Mouse (Mus musculus) heart, embryonic 10.5 days (tissue): ENCODE measurements around the gene Agtrap. TPM values are rescaled to one million over a fixed set of nuclear protein-coding genes. Genes with fewer than 3 reads are reported as not detected.
A peak's percentile ranks its signal among the peaks of the same experiment; 100 is the strongest.

Experiments used
- DNase-seq: peaks from one replicate; pipeline ENCODE4 v3.0.0-alpha.2; 2017; ENCODE audit warnings: low spot score
- H3K27ac ChIP-seq: fragments of 300-500 bp; sonication (generic); 2 replicates; pipeline ENCODE4 v1.5.1; 2016; ENCODE audit warnings: mild to moderate bottlenecking
- H3K27me3 ChIP-seq: fragments of 300-500 bp; sonication (generic); 2 replicates; pipeline ENCODE4 v1.6.1; 2016; ENCODE audit warnings: mild to moderate bottlenecking; ENCODE audit not compliant: poor library complexity, insufficient read depth, severe bottlenecking
- H3K36me3 ChIP-seq: fragments of 300-500 bp; sonication (generic); 2 replicates; pipeline ENCODE4 v1.6.1; 2016; ENCODE audit warnings: mild to moderate bottlenecking, moderate library complexity
- H3K4me1 ChIP-seq: fragments of 300-500 bp; sonication (generic); 2 replicates; pipeline ENCODE4 v1.6.1; 2016; ENCODE audit warnings: mild to moderate bottlenecking
- H3K4me3 ChIP-seq: fragments of 300-500 bp; sonication (generic); 2 replicates; pipeline ENCODE4 v1.5.1; 2016; ENCODE audit warnings: mild to moderate bottlenecking, moderate library complexity
- H3K9me3 ChIP-seq: fragments of 300-500 bp; sonication (generic); 2 replicates; pipeline ENCODE4 v1.6.1; 2016; ENCODE audit warnings: mild to moderate bottlenecking, moderate library complexity
- WGBS: fragments of 180-500 bp; shearing (Covaris S2); methylation state at CpG from one replicate; pipeline ENCODE4 v1.1.7; 2016; 5-methylcytosine and 5-hydroxymethylcytosine counted together
- polyA plus RNA-seq: library from polyadenylated mRNA; unstranded; fragments of >200 nt; fragmentation: Nextera tagmentation; extraction: Ambion mirVana; gene quantifications from 2 replicates; pipeline ENCODE4 v1.2.1, GENCODE M21; 2016

Agtrap gene
- polyA plus RNA-seq, 1 experiment from 2014 or later: 20.8 TPM

DNA sequence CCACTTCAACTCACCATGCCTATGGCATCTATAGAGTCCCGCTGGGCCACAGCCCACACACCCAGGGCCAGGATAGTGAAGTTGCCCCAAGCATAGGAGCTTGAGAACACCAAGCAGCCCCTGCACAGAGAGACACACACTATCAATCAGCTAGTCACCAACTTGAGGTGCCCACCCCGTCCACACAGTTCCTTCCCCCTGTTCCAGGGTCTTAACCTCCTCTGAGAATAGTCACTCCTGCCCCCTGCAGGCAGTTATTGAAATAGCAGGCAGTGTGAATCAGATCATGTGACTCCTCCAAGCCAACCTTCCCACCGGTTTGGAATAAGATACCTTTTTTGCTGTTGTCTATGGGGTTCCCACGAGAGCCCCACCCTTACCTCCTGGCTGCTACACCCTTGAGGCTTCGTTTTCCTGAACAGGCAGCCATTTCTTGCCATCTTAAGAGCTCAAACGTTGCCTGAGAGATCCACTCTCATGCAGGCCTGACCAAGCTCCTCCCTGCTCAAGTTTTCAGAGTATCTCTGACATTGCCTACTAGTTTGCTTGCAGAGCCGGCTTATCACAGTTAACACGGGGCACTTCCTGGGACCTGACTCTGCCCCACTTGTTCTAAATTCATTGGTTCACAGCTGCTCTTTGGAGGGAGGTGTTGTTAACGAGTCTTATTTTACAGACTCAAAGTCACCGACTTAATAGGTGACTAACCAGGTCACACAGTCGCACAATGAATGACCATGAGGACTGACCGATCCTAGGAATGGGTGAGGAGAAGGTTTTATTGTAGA is 5.4 kb downstream of the Agtrap start:
- Histone ChIP-seq H3K9me3 (no peaks in the 10 kb centered on the region), H3K4me3 (no peak overlapping the region), H3K4me1 (peaks cover 51% of the 10 kb centered on the region), H3K27ac (peak overlapping the region; percentile 8; the same call in 1 of the 2 replicates), H3K27me3 (no peaks in the 10 kb centered on the region), H3K36me3 (peaks cover 29% of the 10 kb centered on the region)
- WGBS: 46% methylated on average over 12 of the region's 12 CpGs
- DNase-seq: peak; percentile 86

DNA sequence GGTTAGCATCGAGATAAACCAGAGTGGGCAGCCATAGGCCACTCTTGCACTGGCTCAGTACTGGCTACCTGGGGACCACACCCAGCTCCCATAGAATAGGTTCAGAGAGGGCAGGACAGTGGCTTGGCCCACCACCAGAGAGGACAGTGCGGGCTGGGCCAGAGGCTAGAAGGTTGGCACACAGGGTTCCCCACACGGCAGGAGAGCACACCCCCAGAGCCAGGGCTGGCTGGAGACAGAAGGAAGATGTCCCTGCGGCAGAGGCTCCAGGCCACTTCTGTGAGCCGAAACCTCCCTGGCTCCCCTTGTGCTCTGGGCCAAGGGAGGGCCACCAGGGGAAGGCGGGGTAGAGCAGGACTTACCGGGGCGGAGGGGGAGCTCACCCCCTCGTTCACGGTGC is 6.6 kb downstream of the Agtrap start:
- Histone ChIP-seq H3K4me3 (no peak overlapping the region), H3K27me3 (no peaks in the 10 kb centered on the region), H3K9me3 (no peaks in the 10 kb centered on the region), H3K27ac (no peak overlapping the region), H3K4me1 (peaks cover 38% of the 10 kb centered on the region), H3K36me3 (peaks cover 29% of the 10 kb centered on the region)
- no peak for DNase-seq
- WGBS: 85% methylated on average over 10 of the region's 10 CpGs

DNA sequence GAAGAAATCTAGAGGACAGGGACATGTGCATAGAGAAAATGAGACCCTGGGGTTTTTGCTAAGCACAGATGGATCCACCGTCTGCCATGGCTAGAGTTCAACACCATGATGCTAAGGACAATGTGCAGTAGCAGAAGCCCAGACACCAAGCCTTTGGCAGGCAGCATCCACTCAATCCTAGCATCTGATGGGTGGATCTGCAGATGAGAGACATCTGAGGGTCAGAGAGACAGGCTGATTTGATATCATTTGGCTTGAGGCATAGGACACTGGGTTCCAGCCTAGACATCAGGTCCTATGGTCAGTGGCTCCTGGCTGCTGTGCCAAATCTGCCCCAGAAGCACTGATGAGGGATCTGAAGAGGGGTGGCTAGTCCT is 7.2 kb downstream of the Agtrap start:
- H3K36me3 ChIP-seq: peaks cover 29% of the 10 kb centered on the region

DNA sequence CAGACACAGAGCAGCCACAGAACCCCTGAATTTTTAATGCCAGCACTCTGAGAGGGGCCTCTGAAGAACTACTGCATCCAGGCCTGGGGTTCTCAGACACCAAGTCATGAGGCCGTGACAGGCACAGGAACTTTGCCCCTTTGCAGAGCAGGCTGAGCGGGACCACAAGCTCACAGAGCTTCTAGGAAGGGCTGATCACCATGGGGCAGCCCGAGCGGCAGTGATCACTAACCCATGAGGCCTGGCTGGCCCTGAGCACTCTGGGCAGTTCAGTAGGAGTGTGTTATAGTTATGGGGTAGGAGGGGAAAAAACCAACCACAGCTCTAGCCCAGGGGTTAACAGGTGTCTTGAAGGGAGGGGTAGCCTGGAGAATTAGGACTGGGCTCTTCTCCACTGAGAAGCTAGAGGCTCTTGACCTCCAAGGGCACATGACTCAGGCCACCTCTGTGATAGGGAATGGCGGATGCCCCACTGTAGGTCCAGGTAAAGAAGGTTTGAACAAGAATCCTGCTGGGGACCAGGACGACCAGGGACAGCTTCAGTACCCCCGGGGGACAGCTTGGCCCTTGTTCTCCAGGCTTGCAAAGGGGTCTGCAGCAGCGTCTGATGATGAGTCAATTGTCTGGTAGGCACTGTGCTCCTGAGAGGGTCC is 7.8 kb downstream of the Agtrap start:
- Histone ChIP-seq H3K27me3 (no peaks in the 10 kb centered on the region; the same call in 1 of the 2 replicates), H3K4me3 (no peak overlapping the region), H3K9me3 (no peaks in the 10 kb centered on the region), H3K36me3 (peaks cover 29% of the 10 kb centered on the region), H3K4me1 (peaks cover 29% of the 10 kb centered on the region), H3K27ac (no peak overlapping the region)
- no peak for DNase-seq
- WGBS: 82% methylated on average over 8 of the region's 8 CpGs

More for the DNA sequence above, 7.2 kb downstream of the Agtrap start:
- H3K27ac ChIP-seq: no peak overlapping the region
- no peak for DNase-seq
- H3K4me3 ChIP-seq: no peak overlapping the region
- H3K27me3 ChIP-seq: no peaks in the 10 kb centered on the region; the same call in 1 of the 2 replicates
- 90% methylated on average over 1 of the region's 1 CpGs for WGBS
- H3K9me3 ChIP-seq: no peaks in the 10 kb centered on the region
- peaks cover 34% of the 10 kb centered on the region for H3K4me1 ChIP-seq

DNA sequence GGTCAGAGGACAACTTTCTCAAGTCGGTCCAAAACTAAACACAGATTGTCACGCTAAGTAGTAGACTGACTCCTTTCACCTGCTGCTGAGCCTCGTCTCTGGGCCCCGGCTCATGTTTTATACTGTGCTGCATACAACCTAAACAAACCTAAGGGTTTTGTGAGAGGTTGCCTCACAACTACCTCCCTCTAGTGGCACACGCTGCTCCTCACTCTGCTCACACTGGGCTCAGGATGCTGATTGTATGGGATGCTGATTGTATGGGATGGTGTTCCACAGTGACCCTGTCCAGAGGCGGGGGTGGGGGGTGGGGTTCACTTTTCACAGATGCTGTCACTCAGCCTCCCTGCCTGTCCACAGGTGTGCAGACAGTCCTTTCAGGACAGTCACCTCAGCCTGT is 8.6 kb downstream of the Agtrap start:
- no peaks in the 10 kb centered on the region for H3K9me3 ChIP-seq
- no peak overlapping the region for H3K27ac ChIP-seq
- no peak overlapping the region for H3K4me3 ChIP-seq
- H3K36me3 ChIP-seq: peaks cover 29% of the 10 kb centered on the region
- DNase-seq: no peak
- H3K27me3 ChIP-seq: no peaks in the 10 kb centered on the region; the same call in 1 of the 2 replicates
- H3K4me1 ChIP-seq: peaks cover 26% of the 10 kb centered on the region
- WGBS: 76% methylated on average over 6 of the region's 6 CpGs

DNA sequence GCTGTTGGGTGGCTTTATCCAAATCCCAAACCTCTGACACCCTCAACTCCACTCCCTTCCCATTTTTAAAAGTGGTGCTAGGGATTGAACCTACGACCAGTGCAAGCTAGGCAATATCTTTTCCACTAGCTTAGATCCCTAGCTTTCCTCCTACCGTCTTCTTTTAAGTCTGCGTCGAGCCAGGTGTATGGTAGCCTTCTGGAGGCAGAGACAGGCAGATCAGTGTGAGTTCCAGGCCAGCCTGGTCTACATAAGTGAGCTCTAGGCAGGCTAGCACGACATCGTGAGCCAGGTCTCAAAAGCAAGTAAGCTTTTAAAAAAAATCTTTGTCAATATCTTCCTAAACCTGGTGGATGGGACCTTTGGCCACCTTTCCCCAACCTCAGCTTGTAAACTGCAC is 11.9 kb downstream of the Agtrap start:
- H3K36me3 ChIP-seq: peaks cover 18% of the 10 kb centered on the region
- H3K27me3 ChIP-seq: peaks cover 3% of the 10 kb centered on the region; the same call in 1 of the 2 replicates
- 90% methylated on average over 6 of the region's 6 CpGs for WGBS
- 0 out of 2 replicates have a peak overlapping the region, but pooled peaks have one; percentile 42 for H3K27ac ChIP-seq
- peaks cover 12% of the 10 kb centered on the region; the same call in 1 of the 2 replicates for H3K4me1 ChIP-seq
- no peaks in the 10 kb centered on the region for H3K9me3 ChIP-seq
- no peak for DNase-seq
- H3K4me3 ChIP-seq: no peak overlapping the region

DNA sequence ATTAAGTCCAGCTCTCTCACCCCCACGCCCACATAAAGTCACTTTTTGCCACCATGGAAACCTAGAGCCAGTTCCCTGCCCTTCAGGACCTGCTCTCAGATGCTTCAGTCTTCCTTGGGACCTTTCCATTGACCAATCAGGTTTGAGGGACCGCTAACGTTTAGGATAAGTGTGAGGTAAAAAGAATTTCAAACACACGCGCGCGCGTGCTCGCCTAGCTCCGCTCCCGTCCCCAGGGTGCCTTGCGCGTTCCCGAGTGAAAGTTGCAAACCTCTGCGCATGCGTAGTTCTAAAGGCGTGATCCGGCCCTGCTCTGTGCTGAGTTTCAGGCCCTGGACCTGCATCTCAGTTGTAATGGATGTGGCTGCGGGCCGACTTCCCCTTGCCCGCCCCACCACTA is 12.6 kb downstream of the Agtrap start:
- H3K27ac ChIP-seq: peak overlapping the region; percentile 42
- peaks cover 11% of the 10 kb centered on the region for H3K36me3 ChIP-seq

DNA sequence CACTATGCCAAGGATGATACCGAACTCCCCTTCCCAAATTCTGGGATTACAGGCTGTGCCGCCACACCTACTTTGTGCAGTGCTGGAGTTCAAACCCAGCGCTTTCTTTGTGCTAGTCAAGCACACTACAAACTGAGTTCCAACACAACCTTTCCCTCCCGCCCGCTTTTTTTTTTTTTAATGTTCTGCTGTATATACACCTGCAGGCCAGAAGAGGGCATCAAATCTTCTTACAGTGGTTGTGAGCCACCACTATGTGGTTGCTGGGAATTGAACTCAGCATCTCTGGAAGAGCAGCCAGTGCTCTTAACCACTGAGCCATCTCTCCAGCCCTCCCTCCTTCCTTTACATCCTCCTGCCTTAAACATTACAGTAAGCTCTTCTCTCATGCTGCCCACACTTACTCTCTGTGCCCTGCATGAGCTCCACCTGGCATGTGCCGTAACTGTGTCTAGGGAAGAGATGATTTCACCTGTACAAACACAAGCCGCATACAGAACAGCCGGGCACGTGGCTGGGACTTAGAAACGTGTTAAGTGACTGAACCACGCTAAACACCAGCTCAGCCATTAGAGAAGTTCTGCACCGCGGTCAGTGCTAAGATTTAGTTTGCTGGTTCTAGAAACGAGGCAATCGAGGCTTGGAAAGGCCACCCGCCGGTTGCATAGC is 13.2 kb downstream of the Agtrap start:
- WGBS: 47% methylated on average over 17 of the region's 17 CpGs
- Histone ChIP-seq H3K9me3 (no peaks in the 10 kb centered on the region), H3K36me3 (peaks cover 5% of the 10 kb centered on the region), H3K4me1 (peaks cover 15% of the 10 kb centered on the region), H3K27ac (peak overlapping the region; percentile 42), H3K27me3 (peaks cover 4% of the 10 kb centered on the region; the same call in 1 of the 2 replicates), H3K4me3 (peak overlapping the region; percentile 48)
- DNase-seq: no peak

More for the DNA sequence above, 12.6 kb downstream of the Agtrap start:
- H3K27me3 ChIP-seq: peaks cover 4% of the 10 kb centered on the region; the same call in 1 of the 2 replicates
- no peaks in the 10 kb centered on the region for H3K9me3 ChIP-seq
- peaks cover 15% of the 10 kb centered on the region for H3K4me1 ChIP-seq
- peak overlapping the region; percentile 48 for H3K4me3 ChIP-seq
- no peak for DNase-seq
- 38% methylated on average over 21 of the region's 21 CpGs for WGBS

DNA sequence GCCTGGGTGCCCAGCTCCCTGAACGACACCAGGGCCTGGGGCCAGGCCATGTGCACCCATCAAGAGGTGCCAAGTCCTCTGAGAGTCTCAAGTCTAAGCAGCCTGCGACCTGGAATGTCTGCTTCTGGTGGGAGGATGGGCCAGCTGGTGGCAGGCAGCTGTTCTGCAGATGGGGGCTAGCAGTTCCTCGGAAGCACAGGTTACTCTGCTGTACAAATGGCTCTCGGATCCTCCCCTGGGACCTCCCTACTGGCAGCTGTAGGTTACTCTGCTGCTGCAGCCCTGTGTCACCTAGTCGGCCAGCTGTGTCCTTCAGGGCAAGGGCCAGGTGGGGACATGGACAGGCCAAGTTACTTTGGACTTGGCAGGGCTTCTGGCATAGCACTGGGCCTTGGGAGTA is 16.3 kb downstream of the Agtrap start:
- DNase-seq: no peak
- H3K27ac ChIP-seq: no peak overlapping the region
- H3K9me3 ChIP-seq: no peaks in the 10 kb centered on the region
- no peaks in the 10 kb centered on the region for H3K36me3 ChIP-seq
- H3K4me3 ChIP-seq: no peak overlapping the region
- H3K4me1 ChIP-seq: peaks cover 21% of the 10 kb centered on the region
- H3K27me3 ChIP-seq: peaks cover 8% of the 10 kb centered on the region; the same call in 1 of the 2 replicates
- 60% methylated on average over 5 of the region's 5 CpGs for WGBS

DNA sequence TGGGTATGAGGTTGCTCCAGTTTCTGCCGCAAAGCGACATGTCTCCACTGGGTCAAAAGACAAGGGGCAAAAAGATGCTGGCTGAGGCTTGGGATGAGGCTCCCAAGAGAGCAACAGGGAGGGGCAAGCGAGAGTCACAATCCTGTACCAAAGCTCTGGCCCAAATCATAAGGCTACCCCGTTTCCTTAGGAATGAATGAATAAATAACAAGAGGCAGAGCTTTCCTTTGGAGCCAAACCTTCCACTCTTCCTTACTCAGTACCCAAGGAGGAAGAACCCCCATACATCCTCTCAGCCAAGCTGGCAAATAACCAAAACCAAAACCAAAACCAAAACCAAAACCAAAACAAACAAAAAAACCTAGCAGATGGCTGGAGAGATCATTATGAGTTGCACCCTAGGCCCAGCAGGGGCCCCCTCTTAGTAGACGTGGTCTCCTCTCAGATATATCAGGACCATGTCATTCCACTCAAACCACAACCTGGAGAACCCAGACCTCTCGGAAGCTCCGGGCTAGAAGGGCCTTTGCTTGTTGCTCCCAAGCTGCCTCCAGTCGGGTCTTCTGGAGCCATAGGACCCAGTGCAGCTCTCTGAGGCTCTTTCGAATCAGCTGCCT is 18.1 kb downstream of the Agtrap start:
- Histone ChIP-seq H3K27ac (no peak overlapping the region), H3K36me3 (no peaks in the 10 kb centered on the region), H3K9me3 (no peaks in the 10 kb centered on the region), H3K4me1 (peaks cover 31% of the 10 kb centered on the region), H3K27me3 (peaks cover 15% of the 10 kb centered on the region; the same call in 1 of the 2 replicates), H3K4me3 (no peak overlapping the region)
- DNase-seq: no peak
- WGBS: 76% methylated on average over 9 of the region's 9 CpGs

DNA sequence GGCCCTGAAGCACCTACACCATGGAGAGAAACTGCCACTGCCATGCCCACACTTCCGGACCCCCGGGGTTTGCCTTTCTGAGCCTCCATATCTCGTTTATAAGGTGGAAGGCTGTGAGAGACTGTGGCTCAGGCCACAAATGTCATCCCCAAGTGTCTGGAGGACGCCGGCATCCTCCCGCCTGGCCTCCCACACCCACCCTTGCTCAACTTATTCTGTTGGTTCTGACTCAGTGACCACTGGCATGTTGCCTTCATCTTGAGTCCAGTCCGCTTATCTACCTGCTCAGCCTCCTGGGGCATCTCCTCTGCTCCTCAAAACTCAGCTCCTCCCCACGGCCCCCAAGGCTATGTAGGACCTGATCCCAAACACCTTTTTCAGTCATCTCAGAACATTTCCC is 20.5 kb downstream of the Agtrap start:
- Histone ChIP-seq H3K4me3 (no peak overlapping the region), H3K27me3 (peaks cover 19% of the 10 kb centered on the region; the same call in 1 of the 2 replicates), H3K9me3 (no peaks in the 10 kb centered on the region), H3K36me3 (no peaks in the 10 kb centered on the region), H3K4me1 (peaks cover 37% of the 10 kb centered on the region), H3K27ac (no peak overlapping the region)
- DNase-seq: no peak
- 87% methylated on average over 8 of the region's 8 CpGs for WGBS

DNA sequence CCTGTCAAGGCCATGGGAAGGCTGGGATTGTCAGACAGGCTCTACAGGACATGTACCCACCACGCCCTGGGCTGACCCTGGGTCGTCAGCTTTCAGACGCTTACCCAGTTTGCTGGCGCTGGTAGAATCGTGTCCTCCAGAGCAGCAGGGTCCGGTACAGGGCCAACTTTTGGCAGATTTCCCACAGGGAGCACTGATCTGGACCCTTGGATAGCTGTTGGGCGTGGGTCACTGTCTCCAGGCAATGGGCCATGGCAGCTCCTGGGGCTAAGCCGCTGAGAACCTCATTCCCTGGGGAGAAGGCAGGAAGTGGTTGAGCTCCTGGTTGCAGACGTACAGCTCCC is 21.5 kb downstream of the Agtrap start:
- 0 out of 2 replicates have a peak overlapping the region, but pooled peaks have one; percentile 0 for H3K27ac ChIP-seq
- H3K4me3 ChIP-seq: no peak overlapping the region
- no peaks in the 10 kb centered on the region for H3K9me3 ChIP-seq
- DNase-seq: no peak
- H3K36me3 ChIP-seq: no peaks in the 10 kb centered on the region
- H3K4me1 ChIP-seq: peaks cover 32% of the 10 kb centered on the region
- 61% methylated on average over 9 of the region's 9 CpGs for WGBS
- peaks cover 19% of the 10 kb centered on the region; the same call in 1 of the 2 replicates for H3K27me3 ChIP-seq
